Mouse (Mus musculus) MEL (cell line): Measurements from ENCODE around the gene Krtap5-4. TPM values are rescaled to one million over a fixed set of nuclear protein-coding genes. Genes with fewer than 3 reads are reported as not detected.

Experiments
- DNase-seq: peaks from one replicate; pipeline ENCODE4 v3.0.0; 2011; ENCODE audit warnings: low read depth, low spot score
- H3K27ac ChIP-seq: 2 replicates; pipeline ENCODE4 v1.5.1; 2012; ENCODE audit warnings: low read depth, mild to moderate bottlenecking, control low read depth, low read length, moderate library complexity; ENCODE audit not compliant: control insufficient read depth
- H3K27me3 ChIP-seq, 2 experiments: fragments of 150-350 bp in 1 of 2; sonication (generic) in 1 of 2; 2 replicates each; pipeline ENCODE4 v1.6.1; 2012; ENCODE audit warnings: low read length in 2 of 2, mild to moderate bottlenecking in 2 of 2, improper control_type of control experiment in 1 of 2, moderate library complexity in 1 of 2; ENCODE audit not compliant: insufficient read depth in 2 of 2, control insufficient read depth in 1 of 2
- H3K36me3 ChIP-seq, 2 experiments: 2 replicates each; pipeline ENCODE4 v1.6.1; 2012 to 2014; ENCODE audit warnings: low read length in 2 of 2, improper control_type of control experiment in 1 of 2, inconsistent platforms in 1 of 2, mild to moderate bottlenecking in 1 of 2; ENCODE audit not compliant: insufficient read depth in 2 of 2, control insufficient read depth in 1 of 2
- H3K4me1 ChIP-seq, 2 experiments: fragments of 150-350 bp in 1 of 2; sonication (generic) in 1 of 2; 2 replicates each; pipeline ENCODE4 v1.6.1; 2012; ENCODE audit warnings: low read length in 2 of 2, improper control_type of control experiment in 1 of 2, mild to moderate bottlenecking in 1 of 2; ENCODE audit not compliant: insufficient read depth in 2 of 2, control insufficient read depth in 1 of 2
- H3K4me3 ChIP-seq, 2 experiments: fragments of 150-350 bp in 1 of 2; sonication (generic) in 1 of 2; 2 replicates each; pipeline ENCODE4 v1.5.1; 2012; ENCODE audit warnings: low read depth in 2 of 2, low read length in 2 of 2, mild to moderate bottlenecking in 2 of 2, moderate library complexity in 2 of 2, control low read depth in 1 of 2, improper control_type of control experiment in 1 of 2; ENCODE audit not compliant: control insufficient read depth in 1 of 2, insufficient read depth in 1 of 2
- H3K79me2 ChIP-seq: 2 replicates; pipeline ENCODE4 v1.6.1; 2012; ENCODE audit warnings: mild to moderate bottlenecking, low read length, moderate library complexity; ENCODE audit not compliant: control insufficient read depth, poor library complexity, insufficient read depth
- H3K9ac ChIP-seq: 2 replicates; pipeline ENCODE4 v1.6.1; 2012; ENCODE audit warnings: low read depth, mild to moderate bottlenecking, control low read depth, low read length, moderate library complexity; ENCODE audit not compliant: control insufficient read depth, poor library complexity, severe bottlenecking
- H3K9me3 ChIP-seq: fragments of 150-350 bp; sonication (generic); replicated peaks from 2 replicates; pipeline ENCODE4 v1.6.1; 2012; ENCODE audit warnings: mild to moderate bottlenecking, low read length, improper control_type of control experiment, moderate library complexity; ENCODE audit not compliant: insufficient read depth
- CHD2 ChIP-seq: IDR thresholded peaks from 2 replicates; pipeline ENCODE4 v1.6.1; 2011; ENCODE audit warnings: low read length, improper control_type of control experiment
- EP300 ChIP-seq, 2 experiments: IDR thresholded peaks; 2 replicates each; pipeline ENCODE4 v1.6.1; 2011; ENCODE audit warnings: improper control_type of control experiment in 2 of 2, low read length in 2 of 2, low read depth in 1 of 2, mild to moderate bottlenecking in 1 of 2
- ETS1 ChIP-seq: IDR thresholded peaks from 2 replicates; pipeline ENCODE4 v1.6.1; 2012; ENCODE audit warnings: low read depth, mild to moderate bottlenecking, inconsistent platforms, low read length, improper control_type of control experiment, moderate library complexity
- GABPA ChIP-seq: IDR thresholded peaks from 2 replicates; pipeline ENCODE4 v1.6.1; 2012; ENCODE audit warnings: low read depth, mild to moderate bottlenecking, inconsistent platforms, low read length, improper control_type of control experiment, moderate library complexity
- GATA1 ChIP-seq: IDR thresholded peaks from 2 replicates; pipeline ENCODE4 v1.6.1; 2011; ENCODE audit warnings: low read depth, low read length, improper control_type of control experiment
- MAFK ChIP-seq: IDR thresholded peaks from 2 replicates; pipeline ENCODE4 v1.6.1; 2011; ENCODE audit warnings: low read depth, mild to moderate bottlenecking, low read length, improper control_type of control experiment, borderline replicate concordance
- MAX ChIP-seq: IDR thresholded peaks from 2 replicates; pipeline ENCODE4 v1.6.1; 2011; ENCODE audit warnings: low read length, improper control_type of control experiment
- MXI1 ChIP-seq: IDR thresholded peaks from 2 replicates; pipeline ENCODE4 v1.6.1; 2011; ENCODE audit warnings: mild to moderate bottlenecking, low read depth, low read length, improper control_type of control experiment
- MYB ChIP-seq: IDR thresholded peaks from 2 replicates; pipeline ENCODE4 v1.6.1; 2011; ENCODE audit warnings: mild to moderate bottlenecking, low read depth, low read length, improper control_type of control experiment
- MYC ChIP-seq: IDR thresholded peaks from 2 replicates; pipeline ENCODE4 v1.6.1; 2011; ENCODE audit warnings: low read depth, mild to moderate bottlenecking, low read length, improper control_type of control experiment, moderate library complexity
- POLR2A ChIP-seq, 2 experiments: IDR thresholded peaks; 2 replicates each; pipeline ENCODE4 v1.6.1; 2011 to 2012; ENCODE audit warnings: low read length in 2 of 2, mild to moderate bottlenecking in 2 of 2, control low read depth in 1 of 2, improper control_type of control experiment in 1 of 2, low read depth in 1 of 2, moderate library complexity in 1 of 2; ENCODE audit not compliant: control insufficient read depth in 1 of 2, insufficient read depth in 1 of 2, poor library complexity in 1 of 2
- POLR2AphosphoS5 ChIP-seq: IDR thresholded peaks from 2 replicates; pipeline ENCODE4 v1.6.1; 2012; ENCODE audit warnings: low read depth, borderline replicate concordance, mild to moderate bottlenecking, inconsistent platforms, low read length, moderate library complexity, mixed read lengths
- RAD21 ChIP-seq: IDR thresholded peaks from 2 replicates; pipeline ENCODE4 v1.6.1; 2011; ENCODE audit warnings: mild to moderate bottlenecking, low read depth, low read length, improper control_type of control experiment
- SIN3A ChIP-seq: IDR thresholded peaks from 2 replicates; pipeline ENCODE4 v1.6.1; 2012; ENCODE audit warnings: low read length, improper control_type of control experiment, inconsistent platforms
- SMC3 ChIP-seq: IDR thresholded peaks from 2 replicates; pipeline ENCODE4 v1.6.1; 2011; ENCODE audit warnings: low read depth, low read length, improper control_type of control experiment
- TBP ChIP-seq: IDR thresholded peaks from 2 replicates; pipeline ENCODE4 v1.8.0; 2011; ENCODE audit warnings: low read depth, low read length, improper control_type of control experiment
- USF1 ChIP-seq: IDR thresholded peaks from 2 replicates; pipeline ENCODE4 v1.6.1; 2014; ENCODE audit warnings: low read depth, mild to moderate bottlenecking, inconsistent platforms, low read length, improper control_type of control experiment, moderate library complexity
- USF2 ChIP-seq, 2 experiments: IDR thresholded peaks; 2 replicates each; pipeline ENCODE4 v1.6.1; 2011 to 2012; ENCODE audit warnings: improper control_type of control experiment in 2 of 2, low read length in 2 of 2, borderline replicate concordance in 1 of 2, inconsistent platforms in 1 of 2, low read depth in 1 of 2, mild to moderate bottlenecking in 1 of 2; ENCODE audit not compliant: insufficient read depth in 1 of 2
- ZC3H11A ChIP-seq: IDR thresholded peaks from 2 replicates; pipeline ENCODE4 v1.6.1; 2012; ENCODE audit warnings: low read depth, mild to moderate bottlenecking, inconsistent platforms, low read length, improper control_type of control experiment
- ZKSCAN1 ChIP-seq: IDR thresholded peaks from 2 replicates; pipeline ENCODE4 v1.6.1; 2012; ENCODE audit warnings: low read depth, mild to moderate bottlenecking, inconsistent platforms, low read length, improper control_type of control experiment, moderate library complexity
- ZMIZ1 ChIP-seq: IDR thresholded peaks from 2 replicates; pipeline ENCODE4 v1.6.1; 2012; ENCODE audit warnings: low read depth, mild to moderate bottlenecking, inconsistent platforms, low read length, improper control_type of control experiment, moderate library complexity
- ZNF384 ChIP-seq: IDR thresholded peaks from 2 replicates; pipeline ENCODE4 v1.6.1; 2012; ENCODE audit warnings: low read depth, mild to moderate bottlenecking, inconsistent platforms, low read length, improper control_type of control experiment
- polyA plus RNA-seq, 2 experiments: library from polyadenylated mRNA; stranded (reverse) in 1 of 2; unstranded in 1 of 2; fragments of >175 nt in 1 of 2; fragments of >200 nt in 1 of 2; gene quantifications; 2 replicates each; pipeline versions ENCODE4 v1.2.1 to v1.2.4; 2012; ENCODE audit warnings: low replicate concordance in 2 of 2, low read depth in 1 of 2; ENCODE audit not compliant: insufficient read length in 2 of 2, insufficient read depth in 1 of 2, missing spikeins in 1 of 2
- total RNA-seq: library from RNA; depleted of rRNA; stranded (reverse); fragments of 300-350 nt; gene quantifications from 2 replicates; pipeline ENCODE4 v1.2.3, GENCODE M21; 2012

The Krtap5-4 gene
- total and polyA plus RNA-seq, 3 experiments, result not detected

GRCm38 (mm10) chr7:142341564-142342246 is 38.4 kb downstream of the Krtap5-4 start:
- Histone ChIP-seq H3K9ac (no peak overlapping the region), H3K79me2 (no peaks in the 10 kb centered on the region), H3K27ac (no peak overlapping the region), H3K9me3 (no peaks in the 10 kb centered on the region), H3K36me3 (no peaks in the 10 kb centered on the region), H3K4me1 (0 out of 4 replicates have a peak, but pooled peaks cover 2 to 9% of the 10 kb centered on the region in 2 experiments), H3K4me3 (no peak overlapping the region), H3K27me3 (no peaks in the 10 kb centered on the region)
- no peak for TF ChIP-seq MAX
- no peak for TF ChIP-seq MAFK
- no peak for TF ChIP-seq TBP
- TF ChIP-seq ZC3H11A, result no peak
- TF ChIP-seq MYB, result no peak
- TF ChIP-seq SIN3A, result no peak
- no peak for TF ChIP-seq GATA1
- TF ChIP-seq MYC, result no peak
- TF ChIP-seq USF1, result no peak
- TF ChIP-seq USF2 (IDR thresholded peaks at IDR 0.05; ENCODE audit: borderline replicate concordance in 1 of 2, insufficient read depth in 1 of 2, low read depth in 1 of 2, low read length in 2 of 2), result no peak
- no peak for TF ChIP-seq ZNF384
- no peak for TF ChIP-seq ETS1
- TF ChIP-seq RAD21, result no peak
- TF ChIP-seq SMC3, result no peak
- TF ChIP-seq EP300 (IDR thresholded peaks at IDR 0.05; ENCODE audit: low read depth in 1 of 2, low read length in 2 of 2), result no peak
- TF ChIP-seq POLR2AphosphoS5, result no peak
- no peak for TF ChIP-seq POLR2A (IDR thresholded peaks at IDR 0.05; ENCODE audit: control insufficient read depth in 1 of 2, insufficient read depth in 1 of 2, low read depth in 1 of 2, low read length in 2 of 2, poor library complexity in 1 of 2)
- TF ChIP-seq CHD2, result no peak
- no peak for DNase-seq

GRCm38 (mm10) chr7:142342247-142342640 is 38.9 kb downstream of the Krtap5-4 start:
- no peak overlapping the region for H3K9ac ChIP-seq
- no peak overlapping the region for H3K4me3 ChIP-seq
- no peaks in the 10 kb centered on the region for H3K79me2 ChIP-seq
- H3K27ac ChIP-seq, result no peak overlapping the region
- 0 out of 4 replicates have a peak, but pooled peaks cover 2 to 9% of the 10 kb centered on the region in 2 experiments for H3K4me1 ChIP-seq
- H3K9me3 ChIP-seq, result no peaks in the 10 kb centered on the region
- TF ChIP-seq GABPA, result no peak
- TF ChIP-seq MXI1, result no peak
- no peak for TF ChIP-seq ZMIZ1
- no peak for TF ChIP-seq ZKSCAN1
- TF ChIP-seq GATA1, result no peak
- TF ChIP-seq SMC3, result no peak
- TF ChIP-seq, all 39 proteins: peak for 0
- no peaks in the 10 kb centered on the region for H3K36me3 ChIP-seq
- H3K27me3 ChIP-seq, result no peaks in the 10 kb centered on the region
- no peak for DNase-seq
